Mouse (Mus musculus): Measurements from ENCODE around the gene Gm7030.
"Not testable (repeated sequence)": the region's sequence is repeated elsewhere in the genome, so short reads cannot be mapped to it uniquely, and the experiment has no call there.

DNA sequence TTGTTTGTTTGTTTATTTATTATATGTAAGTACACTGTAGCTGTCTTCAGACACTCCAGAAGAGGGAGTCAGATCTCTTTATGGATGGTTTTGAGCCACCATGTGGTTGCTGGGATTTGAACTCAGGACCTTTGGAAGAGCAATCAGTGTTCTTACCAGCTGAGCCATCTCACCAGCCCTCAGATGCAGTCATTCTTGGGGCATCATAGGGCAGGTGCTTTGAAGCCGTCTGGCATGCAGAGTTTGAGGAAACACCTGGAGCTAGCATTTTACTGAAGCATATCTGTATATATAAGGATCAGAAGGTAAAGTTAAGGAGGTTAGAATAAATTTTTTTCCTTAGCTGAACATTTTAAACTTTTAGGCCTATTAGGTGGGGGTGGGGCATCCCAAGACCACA lies 43.2 kb downstream of the Gm7030 start:
- not testable (repeated sequence) for TF ChIP-seq TAL1, GATA1 (IDR thresholded peaks at IDR 0.05; ENCODE audit: low read length)

Measured in erythroblast, embryonic 14.5 days (primary cell).